Mouse (Mus musculus) 3134 (cell line): ENCODE results near the gene Wipi2.

Source experiments
- DNase-seq: peaks from one replicate; pipeline ENCODE4 v3.0.0-alpha.2; 2011; ENCODE audit warnings: low spot score; ENCODE audit not compliant: insufficient read length; ENCODE audit errors: extremely low read depth

Gene Wipi2

DNA sequence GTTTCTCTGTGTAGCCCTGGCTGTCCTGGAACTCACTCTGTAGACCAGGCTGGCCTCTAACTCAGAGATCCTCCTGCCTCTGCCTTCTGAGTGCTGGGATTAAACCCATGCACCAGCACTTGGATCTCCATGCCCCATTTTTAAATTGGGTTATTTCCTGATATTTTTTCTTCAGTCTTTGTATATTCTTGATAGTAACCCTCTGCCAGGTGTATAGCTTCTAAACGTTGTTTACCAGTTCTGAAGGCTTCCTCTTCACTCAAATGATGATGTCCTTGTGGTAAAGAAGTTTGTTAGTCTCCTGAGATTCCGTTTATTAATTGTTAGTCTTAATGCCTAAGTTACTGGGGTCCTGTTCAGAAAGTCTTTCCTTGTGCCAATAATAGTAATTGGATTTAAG, at the start of gene Wipi2:
Gene Wipi2 (plus strand): TSS at position 301 of the 400 bp plus-strand sequence.
- no peak for DNase-seq

DNA sequence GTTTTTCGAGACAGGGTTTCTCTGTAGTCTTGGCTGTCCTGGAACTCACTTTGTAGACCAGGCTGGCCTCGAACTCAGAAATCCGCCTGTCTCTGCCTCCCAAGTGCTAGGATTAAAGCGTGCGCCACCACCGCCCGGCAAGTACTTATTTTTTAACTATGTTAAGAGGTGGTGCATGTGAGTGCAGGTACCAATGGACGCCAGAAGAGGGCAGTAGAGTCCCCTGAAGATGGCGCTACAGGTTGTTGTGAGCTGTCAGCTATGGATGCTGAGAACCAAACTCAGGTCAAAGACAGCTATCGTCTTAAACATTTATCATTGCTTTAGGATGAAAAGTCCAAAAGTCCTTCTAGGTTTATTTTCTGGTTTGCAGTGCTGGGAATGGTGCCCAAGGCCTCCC, 49.3 kb upstream of the Wipi2 start:
- no peak for DNase-seq

DNA sequence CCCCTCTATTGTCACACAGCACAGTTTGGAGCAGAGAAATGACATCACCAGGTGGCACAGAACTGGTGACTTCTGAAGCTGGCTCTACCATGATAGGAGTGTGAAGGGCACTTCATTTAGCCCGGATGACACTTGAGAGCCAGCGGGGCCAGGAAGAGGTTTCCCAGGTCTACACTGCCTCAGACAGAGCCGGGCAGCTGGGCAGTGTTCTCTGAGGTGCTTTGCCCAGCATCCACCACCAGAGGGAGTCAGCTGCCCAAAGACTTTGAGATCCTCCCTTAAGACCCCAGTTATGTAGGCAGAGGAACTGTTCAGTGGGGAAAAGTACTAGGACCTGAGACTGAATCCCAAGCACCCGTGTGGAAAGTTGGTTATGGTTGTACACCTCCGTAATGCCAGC, 46.0 kb upstream of the Wipi2 start:
- DNase-seq, result peak; percentile 23

DNA sequence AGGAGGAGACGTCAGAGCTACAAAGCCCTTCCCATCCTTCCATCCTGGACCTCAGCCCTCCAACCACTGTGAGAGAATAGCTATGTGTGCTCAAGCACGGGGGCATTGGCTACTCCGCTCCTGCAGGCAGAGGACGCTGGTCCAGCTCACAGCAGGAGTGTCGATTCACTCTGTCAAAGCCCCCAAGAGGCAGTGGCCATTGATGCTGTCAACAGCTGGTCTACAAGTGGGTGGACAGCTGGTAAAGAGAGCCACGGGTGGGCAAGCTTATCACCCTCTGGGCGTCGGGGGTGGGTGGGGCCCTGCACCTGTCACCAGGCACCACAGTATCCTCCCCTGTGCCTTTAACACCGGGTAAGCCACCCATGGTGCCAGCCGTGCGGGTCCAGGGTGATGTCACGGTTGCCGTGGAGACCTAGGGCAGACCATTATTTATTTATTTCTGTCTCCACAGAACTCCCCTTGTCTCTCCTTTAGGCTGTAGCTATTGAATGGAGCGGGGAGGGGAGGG, 43.8 kb upstream of the Wipi2 start:
- no peak for DNase-seq

DNA sequence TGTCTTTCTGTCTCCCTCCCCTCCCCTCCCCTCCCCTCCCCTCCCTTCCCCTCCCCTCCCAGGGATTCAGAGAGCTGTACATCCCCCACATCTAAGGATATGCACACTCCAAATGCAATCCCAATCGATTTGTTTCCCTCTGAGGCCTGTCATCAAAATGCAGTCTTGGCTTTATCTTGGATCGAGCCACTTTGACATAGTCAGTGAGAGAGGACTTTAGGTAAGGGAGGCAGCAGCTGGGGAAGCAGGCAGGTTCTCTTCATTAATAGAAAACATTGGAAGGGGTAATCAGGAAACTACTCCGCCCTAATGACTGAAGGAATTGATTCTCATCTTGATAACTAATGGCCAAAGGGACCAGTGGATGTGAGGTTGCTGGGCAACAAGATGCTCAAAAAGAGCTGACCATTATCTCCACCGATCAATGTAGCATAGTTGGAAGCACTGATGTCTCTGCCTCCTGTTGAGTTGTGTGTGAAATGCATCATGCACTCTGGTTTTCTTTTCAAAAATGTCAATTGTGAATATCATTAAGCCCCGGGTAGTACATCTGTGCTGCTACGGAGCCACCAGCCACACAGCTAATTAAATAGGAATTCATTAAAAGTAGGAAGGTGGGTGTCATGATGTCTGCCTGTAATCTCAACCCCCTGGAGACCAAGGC, 36.4 kb upstream of the Wipi2 start:
- no peak for DNase-seq

DNA sequence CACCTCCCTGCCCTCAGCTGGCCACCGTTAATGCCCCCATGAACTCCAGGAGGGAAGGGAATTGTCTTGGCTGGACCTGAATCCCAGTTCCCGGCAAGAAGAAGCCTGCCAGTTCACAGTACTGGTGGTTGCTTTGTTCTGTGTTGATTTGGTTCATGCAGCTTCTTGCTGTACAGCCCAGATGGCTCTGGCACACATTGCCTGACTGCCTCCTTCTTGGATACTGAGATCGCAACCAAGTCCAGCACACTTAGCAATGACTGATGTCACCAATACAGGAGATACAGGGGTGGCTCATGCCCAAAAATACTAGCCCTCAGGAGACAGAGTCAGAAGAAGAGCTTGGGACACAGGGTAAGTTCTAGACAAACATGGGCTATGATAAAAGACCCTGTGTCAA, 31.8 kb upstream of the Wipi2 start:
- no peak for DNase-seq

DNA sequence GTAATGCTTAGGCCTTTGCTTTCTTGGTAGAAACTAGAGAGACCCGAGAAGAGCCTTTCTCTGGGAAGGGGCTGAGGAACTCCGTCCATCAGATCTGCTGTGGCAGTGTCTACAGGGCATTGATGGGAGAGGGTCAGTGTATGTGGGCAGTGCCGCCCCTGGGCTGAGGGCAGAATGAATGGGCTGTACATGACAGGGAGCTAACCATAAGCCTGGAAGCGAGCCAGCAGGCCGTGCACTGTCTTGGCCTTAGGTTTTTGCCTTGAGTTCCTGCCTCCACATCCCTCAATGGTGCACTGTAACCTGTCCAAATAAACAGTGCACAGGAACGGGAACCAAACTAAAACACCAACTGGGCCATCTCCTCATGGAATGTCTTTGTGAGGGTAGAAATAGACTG, 30.8 kb upstream of the Wipi2 start:
- no peak for DNase-seq

DNA sequence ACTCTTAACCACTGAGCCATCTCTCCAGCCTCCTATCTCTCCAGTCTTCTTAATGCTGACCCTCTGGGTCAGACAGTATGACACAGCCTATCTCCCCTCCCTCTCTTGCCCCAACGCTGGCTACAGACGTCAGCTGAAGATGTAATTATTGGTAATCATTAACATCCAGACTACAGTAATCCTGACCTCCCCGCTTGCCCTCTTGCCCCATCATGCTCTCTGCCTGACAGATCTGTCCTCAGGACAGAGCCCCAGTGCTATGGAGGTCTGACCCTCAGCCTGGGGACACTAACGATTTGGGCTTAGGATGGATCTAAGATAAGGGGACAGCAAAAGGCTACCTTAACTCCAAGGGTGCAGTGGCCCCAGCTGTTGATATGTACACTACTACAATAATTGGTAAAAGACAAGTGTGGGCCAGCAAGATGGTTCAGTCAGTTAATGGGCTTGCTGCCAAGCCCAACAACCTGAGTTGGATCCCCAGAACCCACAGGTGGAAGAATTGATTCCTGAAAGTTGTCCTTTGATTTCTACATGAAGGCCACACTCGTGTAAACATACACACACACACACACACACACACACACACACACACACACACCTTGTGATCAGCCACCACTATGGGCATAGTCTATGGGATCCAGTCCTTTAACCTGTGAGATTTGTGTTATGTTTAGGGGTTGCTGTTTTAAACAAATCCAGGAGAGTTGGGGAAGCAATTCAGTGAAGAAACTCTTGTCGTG, 29.7 kb upstream of the Wipi2 start:
- DNase-seq, result no peak

DNA sequence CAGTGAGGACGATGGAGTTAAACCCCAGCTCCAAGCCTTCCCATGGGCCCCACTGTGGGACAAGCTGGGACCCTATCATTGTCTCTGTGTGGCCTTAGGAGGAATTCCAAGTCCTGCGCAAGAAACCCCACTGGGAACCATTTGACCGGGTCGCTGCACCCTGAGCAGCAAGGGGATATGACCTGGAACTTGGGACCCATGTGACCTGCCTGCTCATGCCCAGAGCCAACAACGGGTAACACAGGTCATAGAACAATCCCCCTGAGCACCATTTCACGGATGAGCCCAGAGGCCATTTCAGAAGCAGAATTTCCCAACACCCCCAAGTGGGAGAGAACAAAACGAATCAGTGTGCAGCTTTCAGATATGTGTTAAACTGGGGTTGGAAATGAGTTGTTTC, 23.1 kb upstream of the Wipi2 start:
- DNase-seq, result no peak

DNA sequence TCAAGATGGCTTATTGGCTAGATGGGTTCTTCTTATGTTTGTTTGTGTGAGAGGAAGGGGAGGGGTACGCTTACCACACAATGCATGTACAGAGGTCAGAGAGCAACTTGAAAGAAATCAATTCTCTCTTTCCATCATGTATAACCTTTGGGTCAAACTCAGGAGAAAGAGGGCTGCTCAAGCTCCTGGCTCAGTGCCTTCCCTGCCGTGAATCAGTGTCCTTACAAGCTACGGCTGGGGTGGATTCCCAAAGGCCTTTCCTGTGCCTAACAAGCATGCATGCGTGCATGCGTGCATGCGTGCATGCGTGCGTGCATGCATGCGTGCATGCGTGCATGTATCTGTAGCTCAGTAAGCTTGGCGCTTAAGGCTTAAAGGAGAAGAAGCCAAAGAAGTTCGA, 22.2 kb upstream of the Wipi2 start:
- no peak for DNase-seq

DNA sequence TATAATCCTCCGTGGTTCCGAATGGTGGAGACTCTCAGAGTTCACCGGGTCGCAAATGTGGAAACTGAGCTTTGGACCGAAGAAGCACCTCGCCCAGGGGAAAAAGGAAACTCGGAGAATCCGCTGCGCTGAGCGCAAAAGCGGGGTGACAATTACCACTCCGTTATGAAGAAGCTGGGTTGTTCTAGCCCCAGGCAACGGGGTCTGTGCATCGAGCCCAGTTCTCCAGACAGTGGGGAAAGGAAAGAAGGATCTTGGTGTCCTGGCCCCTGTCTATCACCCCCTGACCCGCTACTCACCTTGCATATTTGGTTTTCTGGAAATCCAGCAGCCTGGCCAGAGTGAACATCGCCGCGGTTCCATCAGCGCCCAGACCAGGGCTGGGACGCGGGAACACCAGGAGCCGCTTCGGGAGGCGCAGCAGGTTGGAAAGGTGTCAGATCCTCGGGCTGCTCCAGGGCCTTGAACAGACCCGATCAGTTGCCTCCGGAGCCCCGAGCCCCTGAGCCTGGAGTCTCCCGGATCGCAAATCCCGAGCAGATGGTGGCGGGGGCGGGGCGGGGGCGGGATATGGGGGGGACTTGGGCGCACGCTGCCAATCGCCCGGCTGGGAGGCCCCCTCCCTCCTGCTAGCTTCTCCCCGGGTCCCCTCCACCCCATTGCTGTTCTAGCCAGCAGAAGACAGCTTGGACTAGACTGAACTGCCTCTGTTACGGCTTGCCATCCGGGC, 19.1 kb upstream of the Wipi2 start, which contains the start of gene Mmd2:
Gene Mmd2 (minus strand): TSS at position 542 of the 730 bp plus-strand sequence.
- no peak for DNase-seq

DNA sequence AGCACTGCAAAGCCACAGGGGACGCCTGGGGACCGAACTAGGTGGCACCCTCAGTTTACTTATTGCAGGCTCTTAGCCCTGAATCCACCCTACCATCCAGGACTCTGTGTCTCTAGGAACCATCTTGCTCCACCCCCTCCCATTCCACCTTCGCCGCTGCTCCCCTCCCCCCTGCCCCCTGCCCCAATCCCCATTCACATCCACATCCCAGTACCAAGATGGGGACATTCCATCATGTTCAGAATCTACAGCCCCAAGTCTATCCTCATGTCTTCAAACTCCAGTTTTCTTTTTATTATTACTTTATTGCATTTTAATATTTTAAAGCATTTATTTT, 18.5 kb upstream of the Wipi2 start:
- no peak for DNase-seq

DNA sequence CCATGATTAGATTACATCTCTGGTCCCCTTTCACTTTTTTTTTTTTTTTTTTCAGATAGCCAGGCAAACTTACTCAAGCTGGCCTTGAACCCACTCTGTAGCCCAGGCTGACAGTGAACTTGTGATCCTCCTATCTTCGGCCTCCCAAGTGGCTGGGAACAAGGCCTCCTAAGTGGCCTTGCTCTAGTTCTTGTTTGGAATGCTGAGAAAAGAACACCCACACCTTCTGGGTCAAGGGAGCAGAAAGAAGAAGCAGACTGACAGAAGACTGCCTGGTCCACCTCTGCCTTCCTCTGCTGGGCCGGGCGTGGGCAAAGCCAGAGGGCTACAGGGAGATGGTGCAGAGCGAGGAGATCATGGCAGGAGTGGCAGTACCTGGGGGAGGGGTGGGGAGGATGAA, 17.1 kb upstream of the Wipi2 start:
- peak; percentile 10 for DNase-seq

DNA sequence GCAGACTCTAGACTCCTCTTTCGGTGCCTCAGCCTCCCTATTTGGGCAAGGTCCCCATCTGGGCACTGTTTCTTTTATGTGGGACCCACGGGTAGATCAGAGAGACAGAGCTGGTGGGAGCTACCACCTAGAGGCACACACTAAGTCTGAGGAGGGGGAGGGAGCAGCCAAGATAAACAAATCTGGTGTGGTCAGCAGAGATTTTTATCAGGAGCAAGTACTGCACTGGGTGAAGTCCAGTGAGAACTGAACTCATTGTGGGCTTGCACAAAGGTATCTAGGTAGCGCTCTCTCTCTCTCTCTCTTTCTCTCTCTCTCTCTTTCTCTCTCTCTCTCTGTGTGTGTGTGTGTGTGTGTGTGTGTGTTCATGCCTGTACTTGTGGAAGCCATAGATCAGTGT, 13.0 kb upstream of the Wipi2 start:
- DNase-seq, result no peak

DNA sequence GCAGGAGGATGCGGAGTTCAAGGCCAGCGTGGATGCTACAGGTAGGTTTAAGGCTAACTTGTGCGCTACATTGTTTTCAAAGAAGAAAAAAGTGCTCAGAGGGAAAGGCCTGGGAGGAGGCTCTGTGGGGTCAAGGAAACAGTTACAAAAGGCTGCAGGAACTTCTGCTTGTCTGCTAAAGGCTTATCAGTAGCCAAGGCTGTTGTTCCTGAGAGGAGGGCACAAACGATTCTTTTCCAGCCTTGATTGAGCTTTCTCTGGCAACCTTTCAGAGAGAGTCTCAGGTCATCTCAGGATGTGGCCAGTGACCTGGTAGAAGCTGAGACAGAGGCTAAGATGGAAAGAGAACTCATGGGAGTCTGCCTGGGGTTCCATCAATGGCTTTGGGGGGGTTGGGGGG, 11.9 kb upstream of the Wipi2 start:
- no peak for DNase-seq

DNA sequence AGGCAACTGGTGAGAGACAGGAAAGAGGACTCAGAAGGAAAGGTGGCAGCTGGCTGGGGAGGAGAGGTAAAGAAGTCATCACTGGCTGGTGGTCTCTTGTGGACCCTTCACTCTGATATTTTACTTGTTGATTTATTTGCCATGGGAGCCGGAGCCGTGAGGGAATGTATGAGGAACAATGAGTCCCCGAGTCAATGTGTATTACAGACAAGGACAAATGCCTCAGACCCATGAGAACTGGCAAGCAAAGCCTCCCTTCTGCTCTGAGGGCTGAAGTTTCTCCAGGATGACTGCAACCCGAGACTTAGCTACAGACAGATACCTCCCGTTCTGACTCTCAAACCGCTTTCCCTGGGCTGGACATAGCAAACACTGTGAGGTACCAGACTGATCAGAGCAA, 11.2 kb upstream of the Wipi2 start:
- DNase-seq, result no peak

DNA sequence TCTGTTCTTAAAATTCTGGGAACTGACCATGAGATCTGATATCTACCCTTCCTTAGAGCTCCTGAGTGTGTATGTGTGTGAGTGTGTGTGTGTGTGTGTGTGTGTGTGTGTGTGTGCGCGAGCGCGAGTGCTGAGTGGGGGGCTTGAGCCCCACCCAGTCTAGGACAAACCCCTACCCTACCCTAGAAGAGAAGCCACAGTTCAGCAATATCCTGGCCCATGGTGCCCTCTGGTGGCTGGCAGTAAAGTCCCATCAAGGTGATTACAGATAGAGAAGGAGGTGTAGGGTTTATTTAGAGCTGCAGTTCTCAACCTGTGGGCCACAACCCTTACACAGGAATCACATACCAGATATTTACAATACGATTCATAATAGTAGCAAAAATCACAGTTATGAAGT, 7.6 kb upstream of the Wipi2 start:
- no peak for DNase-seq

DNA sequence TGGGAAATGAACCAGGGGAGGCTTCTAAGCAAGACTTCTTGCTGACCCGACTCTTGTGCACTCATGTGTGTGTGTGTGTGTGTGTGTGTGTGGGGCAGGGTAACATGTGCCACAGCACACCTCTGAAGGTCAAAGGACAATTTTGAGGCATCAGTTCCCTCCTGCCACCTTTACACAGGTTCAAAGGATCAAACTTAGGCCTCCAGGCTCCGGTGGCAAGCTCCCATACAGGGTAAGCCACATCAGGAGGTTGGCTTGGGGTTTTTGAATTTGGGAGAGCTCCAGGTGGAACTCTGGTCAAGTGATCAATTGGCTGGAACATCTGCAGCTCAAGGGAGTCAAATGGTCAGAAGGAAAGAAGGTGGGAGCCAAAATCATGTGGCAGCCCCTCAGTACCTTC, 6.1 kb upstream of the Wipi2 start:
- no peak for DNase-seq

DNA sequence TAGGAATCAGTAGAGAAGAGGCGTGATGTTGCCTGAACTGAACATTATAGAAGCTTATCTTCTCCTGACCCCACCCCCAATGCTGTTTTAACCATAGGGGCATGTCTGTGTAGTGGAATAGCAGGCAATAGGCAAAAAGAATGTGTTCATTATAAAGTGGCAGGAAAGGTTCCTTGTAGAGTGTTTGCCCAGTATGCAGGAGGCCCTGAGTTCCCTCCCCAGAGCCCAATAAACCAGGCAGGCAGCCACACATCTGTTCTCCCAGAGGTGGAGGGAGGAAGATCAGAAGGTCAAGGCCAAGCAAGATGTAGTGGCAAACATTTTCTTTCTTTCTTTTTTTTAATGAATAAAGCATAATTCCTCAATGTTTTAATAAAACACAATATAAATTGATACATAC, 5.4 kb upstream of the Wipi2 start:
- DNase-seq, result no peak

DNA sequence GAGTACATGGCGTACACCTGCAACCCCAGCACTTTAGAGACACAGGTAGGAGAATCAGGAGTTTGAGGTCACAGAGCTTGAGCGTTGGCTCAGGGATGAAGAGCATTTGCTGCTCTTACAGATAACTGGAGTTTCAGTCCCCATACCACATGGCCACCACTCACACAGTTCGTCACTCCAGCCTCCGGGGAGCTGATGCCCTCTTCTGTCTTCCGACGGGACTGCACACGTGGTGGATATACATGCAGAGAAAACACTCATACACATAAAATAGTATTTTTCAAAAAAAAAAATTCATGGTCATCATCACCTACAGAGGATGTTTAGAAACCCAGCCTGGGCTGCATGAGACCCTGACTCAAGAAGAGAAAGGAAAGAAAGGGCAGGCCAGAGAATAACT, 4.4 kb upstream of the Wipi2 start:
- DNase-seq, result no peak

DNA sequence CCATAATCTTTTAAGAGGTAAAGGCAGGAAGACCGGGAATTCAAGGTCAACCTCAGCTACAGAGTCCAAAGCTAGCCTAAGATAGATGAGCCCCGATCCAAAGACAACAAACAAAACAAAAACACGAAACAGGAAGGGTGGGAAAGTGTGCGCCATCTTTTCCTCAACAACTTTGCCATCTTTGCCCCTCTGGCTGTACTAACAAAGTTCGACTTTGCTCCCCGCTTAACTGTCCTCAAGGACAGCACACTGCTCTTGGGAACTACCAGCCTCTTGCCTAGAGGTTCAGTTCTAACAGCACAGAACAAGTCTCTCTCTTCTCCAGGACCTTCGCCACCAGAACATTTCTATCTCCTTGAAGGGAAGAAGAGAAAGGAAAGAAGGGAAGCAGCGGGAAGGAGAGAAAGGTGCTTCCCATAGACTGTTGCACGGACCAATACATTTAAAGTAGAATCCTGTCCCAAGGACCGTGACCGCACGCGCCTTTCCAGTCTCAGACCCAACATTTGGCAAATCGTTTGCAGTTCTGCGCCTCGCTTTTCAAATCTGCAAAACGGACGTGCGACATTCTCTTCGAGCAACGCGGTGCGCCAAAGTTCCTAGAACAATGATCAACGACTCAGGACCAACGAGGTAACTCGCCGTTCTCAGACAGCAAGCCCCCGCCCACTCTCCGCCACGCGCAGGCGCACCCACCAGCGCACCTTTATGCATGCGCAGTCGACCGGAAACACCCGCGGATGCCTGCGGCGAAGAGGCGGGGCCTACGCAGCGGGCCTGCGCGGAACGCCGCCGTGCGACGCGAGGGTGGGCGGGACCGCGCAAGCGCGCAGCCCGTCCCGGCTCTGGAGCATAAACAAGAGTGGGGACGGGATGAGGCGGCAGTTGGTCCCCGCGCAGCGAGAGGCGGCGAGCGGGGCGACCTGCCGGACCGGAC, 1.5 kb downstream of the Wipi2 start:
- DNase-seq, result peak; percentile 99
